Mouse (Mus musculus) WW6 (cell line): ENCODE results near the gene Sln.
A peak's percentile ranks its signal among the peaks of the same experiment; 100 is the strongest.

Source experiments
- DNase-seq: peaks from one replicate; pipeline ENCODE4 v3.0.0-alpha.2; 2013; ENCODE audit warnings: low read depth, low spot score

Gene Sln

GRCm38 (mm10) chr9:53849864-53850263, at the start of gene Sln:
Gene Sln, plus strand, starts transcription at chr9:53850164.
- DNase-seq = no peak

GRCm38 (mm10) chr9:53802921-53803320, 47.0 kb upstream of the Sln start:
- no peak for DNase-seq

- DNase-seq = peak; percentile 56
Measured at GRCm38 (mm10) chr9:53806496-53807086, 43.4 kb upstream of the Sln start.

- DNase-seq = no peak
Measured at GRCm38 (mm10) chr9:53813418-53813817, 36.5 kb upstream of the Sln start.

GRCm38 (mm10) chr9:53818760-53819159, 31.2 kb upstream of the Sln start:
- no peak for DNase-seq

- DNase-seq = peak; percentile 59
Measured at GRCm38 (mm10) chr9:53825318-53825717, 24.6 kb upstream of the Sln start.

- no peak for DNase-seq
Measured at GRCm38 (mm10) chr9:53829081-53829865, 20.7 kb upstream of the Sln start.

GRCm38 (mm10) chr9:53829866-53830209, 20.1 kb upstream of the Sln start:
- DNase-seq = no peak

GRCm38 (mm10) chr9:53835039-53835438, 14.9 kb upstream of the Sln start:
- DNase-seq = no peak

GRCm38 (mm10) chr9:53835976-53836375, 14.0 kb upstream of the Sln start:
- no peak for DNase-seq

GRCm38 (mm10) chr9:53838816-53839215, 11.1 kb upstream of the Sln start:
- no peak for DNase-seq

- no peak for DNase-seq
Measured at GRCm38 (mm10) chr9:53848548-53848947, 1.4 kb upstream of the Sln start.

- no peak for DNase-seq
Measured at GRCm38 (mm10) chr9:53852158-53852557, 2.2 kb downstream of the Sln start.

GRCm38 (mm10) chr9:53853672-53854071, 3.7 kb downstream of the Sln start:
- no peak for DNase-seq

GRCm38 (mm10) chr9:53854525-53854924, 4.6 kb downstream of the Sln start:
- DNase-seq = no peak

GRCm38 (mm10) chr9:53857864-53858263, 7.9 kb downstream of the Sln start:
- no peak for DNase-seq

- no peak for DNase-seq
Measured at GRCm38 (mm10) chr9:53873239-53873638, 23.3 kb downstream of the Sln start.

- DNase-seq = no peak
Measured at GRCm38 (mm10) chr9:53877423-53877822, 27.5 kb downstream of the Sln start.

GRCm38 (mm10) chr9:53883588-53884280, 33.8 kb downstream of the Sln start:
- no peak for DNase-seq

- DNase-seq = peak; percentile 18
Measured at GRCm38 (mm10) chr9:53890075-53890474, 40.1 kb downstream of the Sln start.

- no peak for DNase-seq
Measured at GRCm38 (mm10) chr9:53895827-53896226, 45.9 kb downstream of the Sln start.

GRCm38 (mm10) chr9:53899836-53900235, 49.9 kb downstream of the Sln start:
- DNase-seq = no peak
